15 mouse cellular contexts compared by ENCODE assay signal in genomic region chr7:75999324-75999907, GRCm38 (mm10).
DNase-seq lines count a peak whose midpoint lies in the region; ATAC-seq lines count a peak whose summit lies in the region.
"Had no signal": no experiment of that assay in that cellular context is flagged by ENCODE, and none has a peak within 500 bp of the region (broad histone marks: within the 10 kb centered on the region; RNA-seq: fewer than 3 reads in every experiment).

No protein-coding gene starts in this region.

- 75% methylated on average over 2 of the region's 2 CpGs for WGBS in neural tube, embryonic 15.5 days
- WGBS in forebrain, embryonic 14.5 days = 26% methylated on average over 2 of the region's 2 CpGs
- 84% methylated on average over 2 of the region's 2 CpGs for WGBS in midbrain, embryonic 12.5 days

- no peak overlapping the region for H3K4me3 ChIP-seq in neural tube, embryonic 15.5 days (replicated peaks)
- H3K4me3 ChIP-seq in forebrain, embryonic 14.5 days (ENCODE audit: low read depth, low read length) = no peak overlapping the region
- H3K4me3 ChIP-seq in midbrain, embryonic 12.5 days = no peak overlapping the region
- H3K4me3 ChIP-seq: heart, embryonic 12.5 days; liver, embryonic 15.5 days; stomach, embryonic 15.5 days had no signal

- no peaks in the 10 kb centered on the region for H3K27me3 ChIP-seq in neural tube, embryonic 15.5 days (replicated peaks)
- H3K27me3 ChIP-seq in forebrain, embryonic 14.5 days (replicated peaks; ENCODE audit: control insufficient read depth, insufficient read depth, low read length) = no peaks in the 10 kb centered on the region
- no peaks in the 10 kb centered on the region for H3K27me3 ChIP-seq in midbrain, embryonic 12.5 days
- H3K27me3 ChIP-seq: heart, embryonic 12.5 days; liver, embryonic 15.5 days; stomach, embryonic 15.5 days had no signal

- 0 out of 2 replicates have a peak overlapping the region, but pooled peaks have one; percentile 33 for H3K27ac ChIP-seq in neural tube, embryonic 15.5 days (replicated peaks)
- H3K27ac ChIP-seq in forebrain, embryonic 14.5 days (ENCODE audit: low read depth, low read length) = peak overlapping the region; percentile 75
- peak overlapping the region; percentile 46; the same call in 1 of the 2 replicates for H3K27ac ChIP-seq in midbrain, embryonic 12.5 days (replicated peaks)
- H3K27ac ChIP-seq: liver, embryonic 15.5 days; stomach, embryonic 15.5 days had no signal

- H3K36me3 ChIP-seq in neural tube, embryonic 15.5 days = no peaks in the 10 kb centered on the region
- no peaks in the 10 kb centered on the region for H3K36me3 ChIP-seq in forebrain, embryonic 14.5 days (ENCODE audit: control insufficient read depth, insufficient read depth, low read length)
- H3K36me3 ChIP-seq in midbrain, embryonic 12.5 days = no peaks in the 10 kb centered on the region
- H3K36me3 ChIP-seq: G1E; heart, embryonic 12.5 days; liver, embryonic 15.5 days; stomach, embryonic 15.5 days had no signal

- no peak overlapping the region for H3K9ac ChIP-seq in neural tube, embryonic 15.5 days (replicated peaks)
- H3K9ac ChIP-seq in forebrain, embryonic 14.5 days (ENCODE audit: low read length) = no peak overlapping the region
- no peak overlapping the region for H3K9ac ChIP-seq in midbrain, embryonic 12.5 days (replicated peaks)
- H3K9ac ChIP-seq: heart, embryonic 12.5 days; liver, embryonic 15.5 days; stomach, embryonic 15.5 days had no signal

- no peak overlapping the region for H3K4me2 ChIP-seq in neural tube, embryonic 15.5 days
- no peak overlapping the region for H3K4me2 ChIP-seq in forebrain, embryonic 14.5 days (ENCODE audit: low read length)
- H3K4me2 ChIP-seq in midbrain, embryonic 12.5 days (replicated peaks) = no peak overlapping the region
- H3K4me2 ChIP-seq: heart, embryonic 12.5 days; liver, embryonic 15.5 days; stomach, embryonic 15.5 days had no signal

- H3K9me3 ChIP-seq in neural tube, embryonic 15.5 days (replicated peaks) = no peaks in the 10 kb centered on the region
- H3K9me3 ChIP-seq in forebrain, embryonic 14.5 days (replicated peaks; ENCODE audit: control insufficient read depth, low read length) = no peaks in the 10 kb centered on the region
- no peaks in the 10 kb centered on the region for H3K9me3 ChIP-seq in midbrain, embryonic 12.5 days
- H3K9me3 ChIP-seq: G1E; heart, embryonic 12.5 days; liver, embryonic 15.5 days; stomach, embryonic 15.5 days had no signal

- no peak for ATAC-seq in neural tube, embryonic 15.5 days (ENCODE audit: low FRiP score)
- peak; percentile 67 for ATAC-seq in forebrain, embryonic 14.5 days
- peak; percentile 59; the same call in 1 of the 2 replicates for ATAC-seq in midbrain, embryonic 12.5 days (ENCODE audit: low FRiP score, low read depth)
- ATAC-seq: intestine, embryonic 16.5 days had no signal

- DNase-seq in neural tube, embryonic 10.5 days (ENCODE audit: extremely low spot score, low spot score) = no peak
- DNase-seq in forebrain, embryonic 14.5 days (ENCODE audit: low spot score) = peak; percentile 67
- no peak for DNase-seq in cerebellum, adult 9-11 months
- DNase-seq in left cerebral cortex, adult 18-20 months (ENCODE audit: low spot score in 2 of 2) = no peak
- no peak for DNase-seq in retina, embryonic 14.5 days (ENCODE audit: low spot score)
- DNase-seq: gastrocnemius, postnatal 25 days; kidney, postnatal 10 days; lung, postnatal 14 days had no signal

- H3K4me1 ChIP-seq in neural tube, embryonic 15.5 days = 0 out of 2 replicates have a peak, but pooled peaks cover 6% of the 10 kb centered on the region
- H3K4me1 ChIP-seq in forebrain, embryonic 14.5 days (ENCODE audit: control insufficient read depth, insufficient read depth, low read length) = 0 out of 2 replicates have a peak, but pooled peaks cover 8% of the 10 kb centered on the region
- H3K4me1 ChIP-seq in midbrain, embryonic 12.5 days = peaks cover 14% of the 10 kb centered on the region
- H3K4me1 ChIP-seq: heart, embryonic 12.5 days; liver, embryonic 15.5 days; stomach, embryonic 15.5 days had no signal
